Mouse (Mus musculus): ENCODE measurements around the gene Tmem252. TPM values are rescaled to one million over a fixed set of nuclear protein-coding genes. Genes with fewer than 3 reads are reported as not detected.
"Not testable (repeated sequence)": the region's sequence is repeated elsewhere in the genome, so short reads cannot be mapped to it uniquely, and the experiment has no call there.

Tmem252 gene
- polyA plus RNA-seq, 1 experiment from 2014 or later, result 0.33 TPM

DNA sequence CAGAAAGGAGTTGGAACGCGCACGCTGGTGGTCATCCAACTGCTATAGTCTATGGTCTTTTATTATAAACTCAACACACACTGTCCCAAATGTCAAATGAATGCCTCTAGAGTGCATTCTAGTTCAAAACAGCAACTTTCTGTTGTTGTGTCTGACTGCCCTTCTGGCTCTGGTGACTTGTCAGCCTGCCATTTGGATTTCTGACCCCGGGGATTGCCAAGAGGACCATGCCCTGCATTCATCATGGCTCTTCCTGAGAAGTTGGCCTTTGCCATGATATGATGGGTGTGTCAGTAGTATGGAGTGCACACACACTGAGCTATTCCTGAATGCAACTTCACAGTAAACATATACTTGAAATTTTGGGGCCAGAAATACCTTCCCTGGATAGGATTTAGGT, 15.7 kb downstream of the Tmem252 start:
- DNase-seq (ENCODE audit: extremely low spot score, low spot score), result no peak
- Histone ChIP-seq H3K9me3 (no peaks in the 10 kb centered on the region), H3K27me3 (ENCODE audit: poor library complexity, severe bottlenecking) (no peaks in the 10 kb centered on the region), H3K36me3 (replicated peaks) (no peaks in the 10 kb centered on the region), H3K4me3 (no peak overlapping the region), H3K27ac (no peak overlapping the region), H3K4me1 (no peaks in the 10 kb centered on the region)
- 97% methylated on average over 4 of the region's 4 CpGs for WGBS

DNA sequence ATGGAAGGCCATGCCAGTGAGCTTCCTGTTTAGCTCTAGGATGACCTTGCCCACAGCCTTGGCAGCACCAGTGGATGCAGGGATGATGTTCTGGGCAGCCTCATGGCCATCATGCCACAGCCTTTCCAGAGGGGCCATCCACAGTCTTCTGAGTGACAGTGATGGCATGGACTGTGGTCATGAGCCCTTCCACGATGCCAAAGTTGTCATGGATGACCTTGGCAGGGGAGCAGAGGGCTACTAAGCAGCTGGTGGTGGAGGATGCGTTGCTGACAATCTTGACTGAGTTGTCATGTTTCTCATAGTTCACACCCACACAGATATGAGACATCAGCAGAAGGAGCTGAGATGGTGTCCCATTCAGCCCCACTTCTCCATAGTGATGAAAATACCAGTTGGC, 18.9 kb downstream of the Tmem252 start:
- H3K36me3 ChIP-seq (replicated peaks), result no peaks in the 10 kb centered on the region
- WGBS, result 88% methylated on average over 2 of the region's 2 CpGs
- H3K27ac ChIP-seq, result no peak overlapping the region
- H3K9me3 ChIP-seq, result no peaks in the 10 kb centered on the region
- no peaks in the 10 kb centered on the region for H3K27me3 ChIP-seq (ENCODE audit: poor library complexity, severe bottlenecking)
- no peak overlapping the region for H3K4me3 ChIP-seq
- no peak for DNase-seq (ENCODE audit: extremely low spot score, low spot score)
- peaks cover under 1% of the 10 kb centered on the region for H3K4me1 ChIP-seq

DNA sequence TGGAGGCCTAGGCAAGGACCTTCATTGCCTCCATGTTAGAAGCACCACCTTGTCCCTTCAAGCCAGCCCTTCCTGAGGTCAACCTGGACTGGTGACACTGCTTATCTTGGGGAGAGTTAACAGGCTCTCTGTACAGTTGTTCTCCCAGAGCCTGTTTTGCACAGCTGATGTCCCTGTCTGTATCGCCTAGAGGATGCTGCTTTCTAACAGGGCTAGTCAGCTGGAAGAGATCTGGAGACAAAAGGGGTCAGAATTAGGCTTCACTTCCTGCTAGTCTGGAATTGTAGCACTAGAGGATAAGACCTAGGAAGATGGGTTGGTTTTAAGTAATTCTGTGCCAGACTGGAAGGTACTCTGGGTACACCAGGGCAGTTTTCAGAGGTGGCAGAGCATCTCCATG, 24.1 kb downstream of the Tmem252 start:
- H3K4me1 ChIP-seq, result peaks cover 7% of the 10 kb centered on the region
- H3K9me3 ChIP-seq, result no peaks in the 10 kb centered on the region
- H3K36me3 ChIP-seq (replicated peaks), result no peaks in the 10 kb centered on the region
- H3K27ac ChIP-seq, result no peak overlapping the region
- no peaks in the 10 kb centered on the region for H3K27me3 ChIP-seq (ENCODE audit: poor library complexity, severe bottlenecking)
- WGBS, result 29% methylated on average over 1 of the region's 1 CpGs
- no peak for DNase-seq (ENCODE audit: extremely low spot score, low spot score)
- H3K4me3 ChIP-seq, result no peak overlapping the region

DNA sequence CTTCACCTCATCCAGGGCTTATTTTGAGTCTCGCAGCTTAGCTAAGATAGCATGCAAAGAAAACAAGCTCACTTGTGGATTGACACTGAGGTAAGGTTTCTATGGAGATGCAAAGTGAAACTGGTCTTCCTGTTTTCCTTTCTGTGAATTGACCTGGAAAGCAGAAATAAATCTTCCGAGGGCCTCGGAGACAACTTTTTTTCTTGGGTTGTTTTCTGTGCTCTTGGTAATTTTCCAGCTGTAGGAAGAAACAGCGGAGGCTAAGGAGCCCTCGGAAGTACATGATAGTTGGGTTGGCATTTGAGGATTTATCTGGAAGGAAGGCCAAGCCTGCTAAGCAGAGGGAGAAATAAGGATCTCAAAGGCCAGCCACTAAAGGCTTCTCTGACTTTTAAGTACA, 24.8 kb downstream of the Tmem252 start:
- Histone ChIP-seq H3K9me3 (no peaks in the 10 kb centered on the region), H3K4me1 (peaks cover 7% of the 10 kb centered on the region), H3K4me3 (no peak overlapping the region), H3K27ac (no peak overlapping the region), H3K27me3 (ENCODE audit: poor library complexity, severe bottlenecking) (no peaks in the 10 kb centered on the region), H3K36me3 (replicated peaks) (no peaks in the 10 kb centered on the region)
- no peak for DNase-seq (ENCODE audit: extremely low spot score, low spot score)
- 87% methylated on average over 5 of the region's 5 CpGs for WGBS

DNA sequence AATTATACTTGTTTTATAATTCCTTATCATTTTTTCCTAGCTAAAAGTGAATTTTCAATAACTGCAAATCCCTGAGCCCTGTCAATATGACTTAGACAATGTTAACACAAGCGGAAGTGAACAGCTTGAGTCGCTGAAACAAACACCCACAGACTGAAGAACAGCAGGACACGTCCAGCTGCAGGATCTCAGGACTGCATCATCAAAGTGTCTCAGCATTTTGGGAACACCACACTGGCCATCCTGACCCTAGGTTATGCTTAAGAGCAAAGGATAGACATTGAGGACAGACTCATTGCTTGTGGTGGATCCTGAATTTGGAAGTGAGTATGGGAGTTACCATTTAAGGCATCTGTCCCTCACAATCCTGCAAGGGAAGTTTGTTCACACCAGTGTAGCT, 25.4 kb downstream of the Tmem252 start:
- H3K4me3 ChIP-seq, result no peak overlapping the region
- H3K4me1 ChIP-seq, result peaks cover 7% of the 10 kb centered on the region
- 77% methylated on average over 3 of the region's 3 CpGs for WGBS
- H3K36me3 ChIP-seq (replicated peaks), result no peaks in the 10 kb centered on the region
- H3K27ac ChIP-seq, result no peak overlapping the region
- no peaks in the 10 kb centered on the region for H3K27me3 ChIP-seq (ENCODE audit: poor library complexity, severe bottlenecking)
- no peak for DNase-seq (ENCODE audit: extremely low spot score, low spot score)
- no peaks in the 10 kb centered on the region for H3K9me3 ChIP-seq

DNA sequence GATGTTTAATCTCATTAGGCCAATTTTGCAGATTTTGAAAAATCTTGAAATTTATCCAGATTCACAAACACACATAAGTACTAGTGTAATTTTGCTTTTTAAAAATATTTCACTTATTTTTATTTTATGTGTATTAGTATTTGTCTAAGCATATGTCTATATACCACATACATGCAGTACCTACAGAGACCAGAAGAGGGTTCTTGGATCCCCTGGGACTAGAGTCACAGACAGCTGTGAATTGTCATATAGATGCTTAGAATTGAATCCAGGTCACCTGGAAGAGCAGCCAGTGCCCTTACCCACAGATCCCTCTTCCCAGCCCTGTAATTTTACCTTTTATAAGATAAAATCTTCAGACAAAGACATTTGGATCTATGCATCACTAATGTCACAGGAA, 26.1 kb downstream of the Tmem252 start:
- Histone ChIP-seq H3K4me1 (peaks cover 7% of the 10 kb centered on the region), H3K27ac (no peak overlapping the region), H3K27me3 (ENCODE audit: poor library complexity, severe bottlenecking) (no peaks in the 10 kb centered on the region), H3K36me3 (replicated peaks) (no peaks in the 10 kb centered on the region), H3K9me3 (no peaks in the 10 kb centered on the region), H3K4me3 (no peak overlapping the region)
- DNase-seq (ENCODE audit: extremely low spot score, low spot score), result no peak

DNA sequence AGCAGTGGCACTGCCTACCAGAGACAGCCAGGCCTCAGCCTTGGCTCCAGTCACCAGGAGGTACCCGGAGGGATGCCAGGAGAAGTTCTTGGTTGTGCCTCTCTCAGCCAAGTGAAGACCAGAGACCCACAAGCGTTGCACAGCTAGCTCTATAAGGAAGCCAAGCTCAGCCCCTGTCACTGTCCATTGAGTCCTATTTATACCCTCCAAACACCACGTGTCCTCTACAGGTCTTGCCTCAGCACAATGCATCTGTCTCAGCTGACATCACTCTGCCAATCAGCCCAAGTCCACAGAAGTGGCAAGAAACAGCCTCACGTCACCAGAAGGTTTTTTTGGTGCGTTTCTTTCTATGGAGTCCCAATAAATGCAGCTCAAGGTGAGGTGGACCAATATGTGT, 26.9 kb downstream of the Tmem252 start:
- H3K27ac ChIP-seq, result no peak overlapping the region
- H3K36me3 ChIP-seq (replicated peaks), result no peaks in the 10 kb centered on the region
- H3K4me1 ChIP-seq, result peaks cover 7% of the 10 kb centered on the region
- no peak for DNase-seq (ENCODE audit: extremely low spot score, low spot score)
- H3K9me3 ChIP-seq, result no peaks in the 10 kb centered on the region
- H3K4me3 ChIP-seq, result no peak overlapping the region
- H3K27me3 ChIP-seq (ENCODE audit: poor library complexity, severe bottlenecking), result no peaks in the 10 kb centered on the region
- WGBS, result 84% methylated on average over 5 of the region's 5 CpGs

DNA sequence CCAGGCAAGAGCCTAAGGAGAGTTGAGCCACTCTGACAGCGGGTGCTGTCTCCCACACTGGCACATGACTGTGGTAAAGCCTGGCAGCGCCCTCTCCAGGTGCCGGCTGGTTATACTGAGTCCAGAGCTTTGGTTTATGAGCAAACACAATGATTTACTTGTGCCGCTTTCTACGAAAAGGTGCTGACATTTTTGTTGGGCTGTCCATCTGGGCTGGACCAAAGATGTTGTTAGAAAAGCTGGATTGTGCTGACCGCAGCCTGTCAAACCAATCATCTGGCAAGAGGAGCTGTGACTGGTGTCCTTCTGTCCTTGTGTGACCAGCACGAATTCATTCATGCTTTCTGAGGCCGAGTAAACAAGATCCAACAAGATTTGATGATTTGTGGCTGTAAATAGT, 27.9 kb downstream of the Tmem252 start:
- 77% methylated on average over 8 of the region's 8 CpGs for WGBS
- H3K27ac ChIP-seq, result no peak overlapping the region
- H3K9me3 ChIP-seq, result no peaks in the 10 kb centered on the region
- no peak overlapping the region for H3K4me3 ChIP-seq
- H3K27me3 ChIP-seq (ENCODE audit: poor library complexity, severe bottlenecking), result no peaks in the 10 kb centered on the region
- peaks cover 7% of the 10 kb centered on the region for H3K4me1 ChIP-seq
- no peak for DNase-seq (ENCODE audit: extremely low spot score, low spot score)
- H3K36me3 ChIP-seq (replicated peaks), result no peaks in the 10 kb centered on the region

DNA sequence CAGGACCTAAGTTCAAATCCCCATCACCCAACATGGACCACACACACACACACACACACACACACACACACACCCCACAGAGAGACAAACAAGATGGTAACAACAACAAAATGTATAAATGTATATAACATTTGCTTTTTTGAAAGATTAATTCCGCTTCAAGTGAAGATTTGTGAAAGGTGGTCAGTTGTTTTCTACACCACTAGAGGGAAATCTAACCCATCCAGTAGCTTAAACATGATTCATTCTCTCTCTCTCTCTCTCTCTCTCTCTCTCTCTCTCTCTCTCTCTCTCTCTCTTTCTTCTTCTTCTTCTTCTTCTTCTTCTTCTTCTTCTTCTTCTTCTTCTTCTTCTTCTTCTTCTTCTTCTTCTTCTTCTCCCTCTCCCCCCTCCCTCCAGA, 29.4 kb downstream of the Tmem252 start:
- H3K4me1 ChIP-seq; H3K36me3 ChIP-seq (replicated peaks); H3K4me3 ChIP-seq; H3K9me3 ChIP-seq; DNase-seq (ENCODE audit: extremely low spot score, low spot score); H3K27me3 ChIP-seq (ENCODE audit: poor library complexity, severe bottlenecking); H3K27ac ChIP-seq: not testable (repeated sequence)
- WGBS, result 59% methylated on average over 1 of the region's 1 CpGs

DNA sequence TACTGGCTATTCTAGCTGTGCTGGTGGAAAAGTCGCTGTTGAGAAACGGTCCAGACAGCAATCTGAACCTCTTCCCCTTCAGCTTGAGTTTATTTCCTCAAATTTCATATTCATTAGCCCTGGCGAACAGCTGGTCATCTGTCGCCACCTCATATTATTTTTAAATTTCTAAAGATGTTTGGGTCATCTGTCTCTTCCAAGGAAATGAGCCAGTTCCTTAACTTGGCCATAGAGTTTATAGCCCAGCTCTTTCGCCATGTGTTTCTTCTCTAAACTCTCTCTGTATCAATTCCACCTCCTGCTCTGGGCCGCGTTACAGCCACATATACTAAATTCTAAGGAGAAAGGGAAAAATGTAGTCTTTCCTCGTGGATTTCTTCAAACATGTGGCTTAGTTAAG, 29.9 kb downstream of the Tmem252 start:
- no peaks in the 10 kb centered on the region for H3K36me3 ChIP-seq (replicated peaks)
- WGBS, result 83% methylated on average over 8 of the region's 8 CpGs
- H3K4me3 ChIP-seq, result no peak overlapping the region
- DNase-seq (ENCODE audit: extremely low spot score, low spot score), result no peak
- no peaks in the 10 kb centered on the region for H3K4me1 ChIP-seq
- H3K27ac ChIP-seq, result no peak overlapping the region
- no peaks in the 10 kb centered on the region for H3K9me3 ChIP-seq
- H3K27me3 ChIP-seq (ENCODE audit: poor library complexity, severe bottlenecking), result no peaks in the 10 kb centered on the region

DNA sequence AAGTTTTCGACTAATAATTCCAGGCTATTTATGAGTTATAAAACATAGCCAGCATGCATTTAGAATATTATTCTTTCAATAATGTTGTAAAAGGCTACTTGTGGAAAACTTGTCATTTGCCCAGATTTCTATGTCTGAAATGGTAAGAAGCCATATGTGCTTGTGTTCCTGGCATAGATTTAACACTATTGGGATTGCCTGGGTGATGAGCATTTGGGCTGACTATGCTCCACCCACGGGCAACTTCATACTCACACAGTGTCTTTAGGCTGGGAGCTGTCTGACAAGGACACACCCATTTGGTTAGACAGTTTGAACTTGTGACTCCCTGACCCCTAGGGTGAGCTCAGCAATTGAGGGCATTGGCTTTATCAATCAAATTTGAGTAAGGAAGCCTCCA, 30.5 kb downstream of the Tmem252 start:
- WGBS, result 85% methylated on average over 2 of the region's 2 CpGs
- Histone ChIP-seq H3K4me1 (no peaks in the 10 kb centered on the region), H3K9me3 (no peaks in the 10 kb centered on the region), H3K36me3 (replicated peaks) (no peaks in the 10 kb centered on the region), H3K27ac (no peak overlapping the region), H3K27me3 (ENCODE audit: poor library complexity, severe bottlenecking) (no peaks in the 10 kb centered on the region), H3K4me3 (no peak overlapping the region)
- no peak for DNase-seq (ENCODE audit: extremely low spot score, low spot score)

DNA sequence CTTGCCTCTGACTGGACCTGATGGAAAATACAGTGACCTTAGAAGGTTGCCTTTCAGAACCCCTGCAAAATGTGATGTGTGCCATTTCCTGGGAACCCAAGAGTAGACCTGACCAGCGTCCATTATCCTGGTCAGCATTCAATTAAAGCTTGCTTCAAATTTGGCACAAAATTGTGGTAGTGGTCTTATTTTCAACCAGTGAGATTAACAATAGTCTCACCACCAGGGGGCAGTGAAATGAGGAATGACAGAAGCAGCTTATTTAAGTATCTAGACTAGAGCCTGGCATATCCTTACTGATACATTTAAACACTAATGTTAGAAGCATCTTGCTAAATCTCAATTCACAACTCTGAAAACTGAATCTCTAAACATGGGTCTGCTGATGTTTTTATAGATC, 31.6 kb downstream of the Tmem252 start:
- DNase-seq (ENCODE audit: extremely low spot score, low spot score), result no peak
- WGBS, result 67% methylated on average over 1 of the region's 1 CpGs
- no peak overlapping the region for H3K4me3 ChIP-seq

DNA sequence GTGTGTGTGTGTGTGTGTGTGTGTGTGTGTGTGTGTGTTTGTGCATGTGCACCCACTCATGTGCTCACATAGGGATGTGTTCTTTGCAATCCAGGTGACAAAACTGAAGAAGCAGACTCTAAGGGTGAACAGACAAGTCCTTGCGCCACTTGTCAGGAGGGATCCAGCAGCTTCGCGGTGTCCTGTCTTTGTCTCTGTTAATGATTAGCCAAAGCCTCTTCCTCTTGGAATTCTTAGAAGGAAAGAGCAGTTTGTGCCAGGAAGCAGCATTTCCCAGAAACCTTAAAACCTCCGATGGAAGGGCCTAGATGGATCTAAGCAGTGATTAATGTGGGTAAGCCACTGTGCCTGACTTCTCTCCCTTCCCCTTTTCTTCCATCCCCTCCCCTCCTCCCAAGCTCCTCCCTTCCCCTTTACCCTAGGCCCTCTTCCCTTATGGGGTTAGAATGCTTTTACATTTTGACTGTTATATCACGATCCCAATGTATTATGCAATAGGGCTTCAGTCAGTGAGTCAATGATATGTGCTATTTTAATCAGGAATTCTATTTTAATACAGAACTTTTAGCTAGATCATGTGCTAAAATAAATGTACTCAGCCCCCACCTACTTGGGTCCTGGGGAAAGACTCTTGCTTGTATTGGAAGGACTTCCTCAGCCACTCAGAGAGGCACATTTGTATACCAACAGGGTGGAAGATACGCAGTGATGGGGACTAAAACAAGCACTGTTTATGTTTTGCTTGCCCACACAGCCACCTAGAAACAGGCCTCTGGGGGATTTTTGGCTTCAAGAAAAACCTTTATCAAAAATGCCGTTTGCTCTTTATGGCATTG, 33.5 kb downstream of the Tmem252 start:
- WGBS, result 83% methylated on average over 7 of the region's 7 CpGs
- Histone ChIP-seq H3K36me3 (replicated peaks) (no peaks in the 10 kb centered on the region), H3K4me1 (no peaks in the 10 kb centered on the region), H3K27me3 (ENCODE audit: poor library complexity, severe bottlenecking) (no peaks in the 10 kb centered on the region), H3K9me3 (no peaks in the 10 kb centered on the region), H3K27ac (no peak overlapping the region), H3K4me3 (no peak overlapping the region)
- no peak for DNase-seq (ENCODE audit: extremely low spot score, low spot score)

More for the DNA sequence above, 31.6 kb downstream of the Tmem252 start:
- no peak overlapping the region for H3K27ac ChIP-seq
- H3K4me1 ChIP-seq, result no peaks in the 10 kb centered on the region
- H3K9me3 ChIP-seq, result no peaks in the 10 kb centered on the region
- H3K36me3 ChIP-seq (replicated peaks), result no peaks in the 10 kb centered on the region
- H3K27me3 ChIP-seq (ENCODE audit: poor library complexity, severe bottlenecking), result no peaks in the 10 kb centered on the region

DNA sequence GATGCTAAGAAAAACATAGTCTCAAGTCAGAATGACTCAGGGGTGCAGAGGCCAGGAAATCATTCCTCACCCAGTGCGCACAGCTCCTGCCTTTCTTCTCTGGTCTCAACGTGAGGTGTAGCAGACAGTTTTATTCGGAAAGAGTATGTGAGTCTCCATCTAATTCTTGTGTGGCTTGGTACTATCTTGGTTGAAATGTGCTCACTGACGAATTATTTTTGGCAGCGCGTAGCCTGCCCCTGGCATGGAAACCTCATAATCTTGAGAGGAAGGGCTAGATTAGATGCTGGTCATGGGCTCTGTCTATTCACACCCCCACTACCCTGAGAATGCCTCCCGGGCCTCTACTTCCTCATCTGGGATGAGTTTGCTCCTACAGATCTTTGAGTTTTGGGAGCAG, 34.2 kb downstream of the Tmem252 start:
- no peaks in the 10 kb centered on the region for H3K27me3 ChIP-seq (ENCODE audit: poor library complexity, severe bottlenecking)
- H3K27ac ChIP-seq, result no peak overlapping the region
- no peak for DNase-seq (ENCODE audit: extremely low spot score, low spot score)
- no peak overlapping the region for H3K4me3 ChIP-seq
- no peaks in the 10 kb centered on the region for H3K36me3 ChIP-seq (replicated peaks)
- no peaks in the 10 kb centered on the region for H3K9me3 ChIP-seq
- no peaks in the 10 kb centered on the region for H3K4me1 ChIP-seq
- 92% methylated on average over 7 of the region's 7 CpGs for WGBS
